Mouse (Mus musculus): ENCODE data around the gene Fyb.

DNA sequence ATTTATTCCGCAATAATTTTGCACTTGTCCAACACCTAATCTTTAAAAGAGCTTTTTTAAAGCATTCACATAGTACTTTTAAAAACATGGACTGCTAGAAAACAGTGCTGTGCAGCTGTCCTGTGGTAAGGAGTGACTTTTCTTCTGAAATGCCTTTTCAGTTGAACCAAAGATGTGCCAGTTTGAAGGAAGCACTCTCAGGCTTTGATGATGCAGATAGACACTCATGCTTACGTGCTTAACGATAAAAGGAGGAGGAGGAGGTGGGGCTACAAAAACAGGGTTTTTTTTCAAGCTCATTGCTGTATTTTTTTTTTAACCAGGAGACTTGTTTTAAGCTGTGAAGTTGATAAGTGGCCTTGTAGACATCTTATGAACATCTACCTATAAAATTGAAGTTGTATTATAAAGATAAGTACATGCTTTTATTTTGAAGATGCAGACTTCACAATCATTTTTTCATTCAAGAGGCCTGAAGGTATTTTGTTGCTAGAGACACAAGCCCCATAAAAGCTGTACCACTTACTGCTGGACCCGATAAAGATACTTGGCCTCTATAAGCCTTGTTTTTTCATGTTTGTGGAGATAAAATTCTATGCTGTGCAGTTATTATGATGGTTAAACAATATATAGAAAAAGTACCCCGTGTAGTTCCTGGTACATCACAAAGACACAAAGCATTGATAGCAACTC, 70.1 kb downstream of the Fyb start:
- TF ChIP-seq HCFC1 (IDR thresholded peaks at IDR 0.05; ENCODE audit: borderline replicate concordance, insufficient read depth, low read length) = no peak
- no peak for TF ChIP-seq CHD2 (IDR thresholded peaks at IDR 0.05; ENCODE audit: low read depth, low read length)
- TF ChIP-seq MAFK (IDR thresholded peaks at IDR 0.05; ENCODE audit: insufficient read depth, low read depth, low read length) = no peak
